Mouse (Mus musculus): ENCODE results near the gene Tmem132d.

DNA sequence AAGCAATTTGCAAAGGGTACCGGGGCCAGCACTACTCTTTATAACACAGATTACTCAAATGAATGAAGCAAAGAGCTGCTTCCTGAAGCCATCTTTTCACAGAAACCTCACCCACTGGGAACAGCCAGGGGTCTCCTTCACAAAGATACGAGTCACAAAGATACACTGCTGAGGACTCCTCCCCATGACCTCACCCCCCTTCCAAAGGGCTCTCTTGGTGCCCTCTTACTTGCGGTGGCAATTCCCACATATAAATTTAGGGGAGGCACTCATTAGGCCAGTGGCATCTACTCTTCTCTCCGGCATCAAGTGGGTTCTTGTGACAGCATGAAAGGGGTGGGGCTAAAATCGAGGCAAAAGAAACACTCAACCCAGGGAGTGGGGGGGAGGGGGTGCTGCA lies 8.2 kb upstream of the Tmem132d start:
- TF ChIP-seq CTCF (IDR thresholded peaks at IDR 0.05; ENCODE audit: borderline replicate concordance, insufficient read depth, low read length) (no peak), POLR2A (IDR thresholded peaks at IDR 0.05; ENCODE audit: low read depth, low read length) (no peak)

All from embryonic fibroblast, embryonic 13.5 days (primary cell).